Mouse (Mus musculus): ENCODE measurements around the gene Lsp1. TPM values are rescaled to one million over a fixed set of nuclear protein-coding genes. Genes with fewer than 3 reads are reported as not detected.

The Lsp1 gene
- total and polyA plus RNA-seq, 3 experiments, result 20.9 to 28.7 (median 25.1) TPM

GRCm38 (mm10) chr7:142444171-142444570 lies 16.4 kb upstream of the Lsp1 start:
- DNase-seq, result no peak

- DNase-seq, result no peak
Measured at GRCm38 (mm10) chr7:142445324-142445723, 15.3 kb upstream of the Lsp1 start.

GRCm38 (mm10) chr7:142446264-142446663 lies 14.3 kb upstream of the Lsp1 start:
- no peak for DNase-seq

- no peak for DNase-seq
Measured at GRCm38 (mm10) chr7:142449038-142449617, 11.5 kb upstream of the Lsp1 start.

- no peak for DNase-seq
Measured at GRCm38 (mm10) chr7:142454706-142455105, 5.9 kb upstream of the Lsp1 start.

- no peak for DNase-seq
Measured at GRCm38 (mm10) chr7:142455251-142455650, 5.4 kb upstream of the Lsp1 start.

- no peak for DNase-seq
Measured at GRCm38 (mm10) chr7:142456806-142457205, 3.8 kb upstream of the Lsp1 start.

GRCm38 (mm10) chr7:142457227-142457811 lies 3.3 kb upstream of the Lsp1 start:
- DNase-seq, result no peak

GRCm38 (mm10) chr7:142458026-142458425 lies 2.6 kb upstream of the Lsp1 start:
- no peak for DNase-seq

GRCm38 (mm10) chr7:142458676-142459298 lies 1.8 kb upstream of the Lsp1 start:
- no peak for DNase-seq

- no peak for DNase-seq
Measured at GRCm38 (mm10) chr7:142459299-142459691, 1.3 kb upstream of the Lsp1 start.

GRCm38 (mm10) chr7:142461446-142461845 lies 837 bp downstream of the Lsp1 start:
- DNase-seq, result no peak

- DNase-seq, result no peak
Measured at GRCm38 (mm10) chr7:142462190-142462589, 1.6 kb downstream of the Lsp1 start.

- no peak for DNase-seq
Measured at GRCm38 (mm10) chr7:142462594-142463078, 2.0 kb downstream of the Lsp1 start.

GRCm38 (mm10) chr7:142470171-142470691 lies 9.6 kb downstream of the Lsp1 start:
- DNase-seq, result no peak

GRCm38 (mm10) chr7:142470808-142471413 lies 10.3 kb downstream of the Lsp1 start:
- DNase-seq, result peak; percentile 36

GRCm38 (mm10) chr7:142471414-142471861 lies 10.8 kb downstream of the Lsp1 start:
- DNase-seq, result no peak

GRCm38 (mm10) chr7:142471884-142472570 lies 11.4 kb downstream of the Lsp1 start:
- DNase-seq, result peak; percentile 35

- DNase-seq, result no peak
Measured at GRCm38 (mm10) chr7:142472936-142473335, 12.3 kb downstream of the Lsp1 start.

GRCm38 (mm10) chr7:142473476-142473875 lies 12.9 kb downstream of the Lsp1 start:
- no peak for DNase-seq

GRCm38 (mm10) chr7:142474799-142475198 lies 14.2 kb downstream of the Lsp1 start:
- peak; percentile 12 for DNase-seq

- DNase-seq, result no peak
Measured at GRCm38 (mm10) chr7:142475641-142476040, 15.0 kb downstream of the Lsp1 start.

All from adrenal gland, adult 2 months (tissue).